Mouse (Mus musculus) spleen, adult 2 months (tissue): ENCODE data around the gene Ppm1h.

ENCODE experiments used
- CTCF ChIP-seq: fragments of 200-500 bp; IDR thresholded peaks from 2 replicates; pipeline ENCODE4 v1.5.1; 2011; ENCODE audit warnings: mild to moderate bottlenecking, inconsistent platforms; ENCODE audit not compliant: insufficient read depth, insufficient read length, insufficient replicate concordance; ENCODE audit errors: extremely low read depth
- POLR2A ChIP-seq: fragments of 200-500 bp; IDR thresholded peaks from 2 replicates; pipeline ENCODE4 v1.6.1; 2011; ENCODE audit warnings: low read depth, low read length, inconsistent platforms

GRCm38 (mm10) chr10:122756879-122757530 lies 78.4 kb downstream of the Ppm1h start:
- TF ChIP-seq CTCF = no peak
- no peak for TF ChIP-seq POLR2A
